Mouse (Mus musculus) thymus, postnatal 10 days (tissue): ENCODE results near the gene Gm3417.
A peak's percentile ranks its signal among the peaks of the same experiment; 100 is the strongest.
"Not testable (repeated sequence)": the region's sequence is repeated elsewhere in the genome, so short reads cannot be mapped to it uniquely, and the experiment has no call there.

Experiments
- DNase-seq, 2 experiments: peaks; one replicate each; pipeline ENCODE4 v3.0.0; 2021; ENCODE audit warnings: low spot score in 2 of 2

Gm3417 gene

DNA sequence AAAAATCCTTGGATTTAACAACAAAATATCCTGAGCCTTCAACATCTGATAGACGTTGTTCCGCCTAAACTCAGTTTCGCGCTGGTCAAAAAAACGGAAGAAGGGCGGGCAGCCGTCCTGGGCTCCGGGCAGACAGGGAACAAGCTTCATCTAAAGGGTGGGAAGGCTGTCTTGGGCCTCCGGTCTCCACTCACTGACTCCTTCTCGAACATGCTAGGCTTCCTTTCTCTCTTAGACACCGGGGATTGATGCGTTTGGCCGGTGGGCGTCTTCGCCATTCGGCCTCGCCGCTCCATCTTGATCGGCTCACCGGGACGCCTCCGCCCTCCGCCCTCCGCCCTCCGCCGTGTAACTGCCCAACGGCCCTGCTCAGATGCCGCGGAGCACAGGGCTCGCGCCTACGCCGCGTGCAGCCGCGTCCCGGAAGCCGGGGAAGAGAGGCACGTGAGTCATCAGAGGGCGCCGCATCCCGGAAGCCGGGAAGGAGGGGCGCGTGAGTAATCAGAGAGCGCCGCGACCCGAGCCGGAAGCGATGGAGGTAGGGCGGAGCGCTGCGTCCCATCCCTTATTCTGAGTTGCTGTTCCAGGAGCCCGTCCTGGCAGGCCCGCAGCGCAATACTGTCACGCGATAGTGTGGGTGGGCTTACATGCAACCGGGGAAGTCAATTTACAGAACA is at the start of gene Gm3417, which contains the start of gene 9030025P20Rik:
Gene Gm3417 (minus strand): TSS at position 429 of the 677 bp plus-strand sequence.
Gene 9030025P20Rik (plus strand): TSS at position 107 of the 677 bp plus-strand sequence.
- DNase-seq, result not testable (repeated sequence)

- not testable (repeated sequence) for DNase-seq
Observed at GRCm38 (mm10) chr17:15025513-15025912, 46.9 kb upstream of the Gm3417 start.

- not testable (repeated sequence) for DNase-seq
Observed at GRCm38 (mm10) chr17:15024502-15025193, 46.1 kb upstream of the Gm3417 start.

DNA sequence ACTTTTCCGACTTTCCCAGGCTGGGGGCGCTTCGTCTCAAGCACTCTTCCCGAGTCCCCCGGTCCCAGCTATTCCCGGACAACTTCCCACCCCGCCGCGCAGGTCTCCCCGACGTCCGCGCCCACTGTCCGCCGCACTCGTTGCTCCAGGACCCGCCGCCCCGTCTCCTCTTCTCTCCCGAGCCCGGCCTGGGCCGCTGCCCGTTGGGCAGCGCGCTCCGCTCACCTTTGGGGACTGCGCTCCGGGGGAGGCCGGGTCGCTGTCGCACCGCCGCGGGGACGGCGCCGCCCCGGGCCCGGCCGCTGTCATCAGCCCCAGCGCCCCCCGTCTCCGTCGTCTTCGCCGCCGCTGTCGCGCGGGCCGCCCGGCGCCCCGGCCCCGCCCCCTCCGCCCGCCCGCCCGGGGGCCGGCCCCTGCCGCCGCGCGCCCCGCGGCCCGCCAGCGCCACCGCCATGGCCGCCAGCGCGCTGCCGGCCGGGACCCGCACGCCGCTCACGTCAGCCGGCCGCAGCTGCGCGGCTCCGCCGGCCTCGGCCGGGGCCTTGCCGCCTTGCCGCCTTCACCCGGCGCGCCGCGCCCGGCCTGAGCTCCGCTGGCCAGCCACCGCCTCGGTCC is 45.4 kb upstream of the Gm3417 start:
- not testable (repeated sequence) for DNase-seq

- peak; percentile 2 for DNase-seq
Observed at GRCm38 (mm10) chr17:15021503-15022220, 43.1 kb upstream of the Gm3417 start.

GRCm38 (mm10) chr17:15009706-15010413 is 31.3 kb upstream of the Gm3417 start, which contains the start of gene Gm3435:
TSS of gene Gm3435 (plus strand) at chr17:15010176.
- DNase-seq, result not testable (repeated sequence)

- DNase-seq, result not testable (repeated sequence)
Observed at GRCm38 (mm10) chr17:15009088-15009487, 30.5 kb upstream of the Gm3417 start.

DNA sequence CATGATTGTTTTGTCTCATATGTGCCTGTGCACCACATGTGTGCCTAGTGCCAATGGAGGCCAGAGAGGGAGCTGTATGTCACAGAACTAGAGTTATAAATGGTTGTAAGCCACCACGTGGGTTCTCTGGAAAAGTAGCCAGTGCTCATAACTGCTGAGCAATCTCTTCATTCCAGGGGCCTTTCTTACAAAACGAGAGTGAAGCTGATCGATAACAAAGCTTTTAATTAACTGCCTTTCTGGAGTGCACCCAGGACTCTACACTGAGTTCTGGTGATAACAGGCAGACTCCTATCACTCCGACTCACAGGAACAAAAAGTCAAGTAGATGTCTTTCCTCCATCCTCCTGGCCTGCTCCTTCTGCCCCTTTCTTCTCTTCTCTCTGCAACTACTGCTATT is 21.5 kb upstream of the Gm3417 start:
- DNase-seq, result not testable (repeated sequence)

GRCm38 (mm10) chr17:14994140-14994539 is 15.6 kb upstream of the Gm3417 start:
- DNase-seq, result not testable (repeated sequence)

DNA sequence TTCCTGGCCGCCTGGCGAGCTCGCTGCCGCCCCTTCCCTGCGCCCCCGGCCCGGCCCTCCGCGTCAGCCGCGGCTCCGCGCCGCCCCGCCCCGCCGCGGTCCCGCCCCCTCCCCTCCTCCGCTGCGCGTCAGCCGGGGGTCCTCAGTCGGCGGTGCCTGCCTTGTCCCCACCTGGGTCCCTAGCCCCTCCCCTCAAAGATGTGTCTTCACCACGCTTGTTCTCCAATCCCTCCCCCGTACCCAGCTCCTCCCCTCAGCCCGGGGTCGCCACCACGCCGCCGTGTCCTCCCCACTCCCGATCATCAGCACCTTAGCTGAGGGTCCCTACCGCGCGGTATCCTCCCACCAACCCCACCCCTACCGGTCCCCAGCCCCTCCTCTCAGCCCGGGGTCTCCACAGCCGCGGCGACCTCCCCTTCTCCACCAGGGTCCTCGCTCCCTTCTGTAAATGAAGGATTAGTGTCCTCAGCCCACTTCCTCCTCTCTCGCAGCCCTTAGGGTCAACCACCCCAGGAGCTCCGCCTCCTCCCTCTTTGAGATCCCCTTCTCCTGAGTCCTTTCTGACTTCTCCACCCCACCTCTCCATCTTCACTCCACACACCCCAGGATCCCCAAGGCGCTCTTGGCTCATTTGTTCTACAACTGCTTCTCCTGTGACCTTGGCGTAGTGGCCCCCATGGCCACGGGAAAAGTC is 14.7 kb upstream of the Gm3417 start:
- not testable (repeated sequence) for DNase-seq

- DNase-seq, result not testable (repeated sequence)
Observed at GRCm38 (mm10) chr17:14992522-14993138, 14.0 kb upstream of the Gm3417 start.

DNA sequence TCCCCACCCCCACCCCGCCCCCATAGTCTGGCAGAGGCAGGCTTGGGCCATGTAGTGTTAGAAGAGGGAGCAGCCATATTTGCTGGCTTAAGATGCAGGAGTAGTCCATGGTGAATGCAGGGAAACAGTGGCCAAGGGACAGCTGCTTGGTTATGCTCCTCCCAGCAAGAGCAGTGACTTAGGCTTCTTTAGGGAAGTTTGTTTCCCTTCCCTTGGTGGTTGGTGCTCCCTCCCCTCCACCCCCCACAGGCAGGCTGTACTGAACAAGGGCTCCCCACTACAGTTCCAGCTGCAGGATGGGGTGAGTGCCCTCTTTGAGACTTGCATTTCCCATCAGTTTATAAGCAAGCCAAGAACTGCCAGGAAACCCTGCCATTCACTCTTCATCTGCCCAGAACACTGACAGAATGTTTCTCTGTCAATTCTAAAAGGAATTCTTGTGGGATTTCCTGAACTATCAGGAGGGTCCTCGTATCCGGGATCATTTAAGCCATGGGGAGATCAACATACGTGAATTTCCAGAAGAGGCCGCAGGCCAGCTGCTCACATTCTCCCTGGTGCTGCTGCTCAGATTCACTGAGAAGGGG is 11.6 kb upstream of the Gm3417 start:
- DNase-seq, result not testable (repeated sequence)

- not testable (repeated sequence) for DNase-seq
Observed at GRCm38 (mm10) chr17:14977718-14978361, 750 bp downstream of the Gm3417 start.

GRCm38 (mm10) chr17:14968373-14968913 is 10.1 kb downstream of the Gm3417 start:
- not testable (repeated sequence) for DNase-seq

- not testable (repeated sequence) for DNase-seq
Observed at GRCm38 (mm10) chr17:14961557-14962154, 16.9 kb downstream of the Gm3417 start.

- peak; percentile 21 to 32 for DNase-seq
Observed at GRCm38 (mm10) chr17:14960951-14961556, 17.5 kb downstream of the Gm3417 start, which contains the start of gene Phf10. TSS of gene Phf10 (minus strand) at chr17:14961273.

- peak; percentile 26 to 45 for DNase-seq
Observed at GRCm38 (mm10) chr17:14960520-14960919, 18.1 kb downstream of the Gm3417 start.

GRCm38 (mm10) chr17:14959979-14960378 is 18.6 kb downstream of the Gm3417 start:
- DNase-seq, result peak in 1 of 2 experiments; percentile 11
